14 mouse cellular contexts compared by ENCODE assay signal in the genomic region with DNA sequence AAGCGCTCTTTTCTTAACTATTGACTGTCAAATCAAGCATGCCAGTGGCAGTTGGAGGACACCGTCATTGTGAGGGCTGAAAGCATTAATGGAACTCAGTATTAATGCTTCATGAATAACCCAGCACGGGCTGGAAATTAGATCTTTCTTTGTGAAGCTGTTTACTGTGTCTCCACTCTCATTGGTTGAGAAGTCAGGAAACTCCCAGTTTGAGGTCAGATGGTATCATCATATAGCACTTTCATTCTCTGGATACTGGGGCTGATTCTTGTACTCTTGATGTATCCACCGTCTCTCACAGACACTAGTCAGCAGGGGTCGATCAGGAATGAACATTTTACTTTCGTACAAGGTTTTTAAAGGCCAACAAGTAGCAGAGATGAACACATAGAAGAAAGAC. TPM values are rescaled to one million over a fixed set of nuclear protein-coding genes. Genes with fewer than 3 reads are reported as not detected.
A peak's percentile ranks its signal among the peaks of the same experiment; 100 is the strongest.
DNase-seq lines count a peak whose midpoint lies in the region; ATAC-seq lines count a peak whose summit lies in the region.
"Had no signal": no experiment of that assay in that cellular context is flagged by ENCODE, and none has a peak within 500 bp of the region (broad histone marks: within the 10 kb centered on the region; RNA-seq: fewer than 3 reads in every experiment).

No protein-coding gene starts in this region.

- peak; percentile 86 for ATAC-seq in CD4-positive, CD25-positive, alpha-beta regulatory T cell, adult 4 months
- ATAC-seq in common myeloid progenitor, adult 5-6 weeks (replicated peaks; ENCODE audit: low read depth, poor library complexity, severe bottlenecking), result peak; percentile 12; the same call in 1 of the 2 replicates
- ATAC-seq: forebrain, postnatal 0 days had no signal

- peak; percentile 75 for DNase-seq in CD4-positive helper T cell, adult 2 months (ENCODE audit: low read depth, low spot score)
- peak; percentile 27 for DNase-seq in retina, embryonic 14.5 days (ENCODE audit: low spot score)
- DNase-seq in natural killer cell, adult 2 months (ENCODE audit: low spot score in 2 of 2), result no peak
- no peak for DNase-seq in thymus, postnatal 14 days
- no peak for DNase-seq in urinary bladder, adult 18-20 months (ENCODE audit: low spot score in 2 of 2)
- DNase-seq: adrenal gland, postnatal 10 days; cerebellum, adult 11-12 months; cerebellum, adult 9-10 months; cerebellum, postnatal 25 days; forebrain, postnatal 0 days; gastrocnemius, postnatal 14 days; heart, postnatal 36 days had no signal

RNA-seq across cellular contexts. Expression of gene Camk2d, which starts 54.6 kb away (rescaled TPM):
- 10 to 100 TPM; 62.2 to 75.6 TPM for polyA plus RNA-seq in CD4-positive, CD25-positive, alpha-beta regulatory T cell, adult 4 months (2017; shearing (Covaris generic))
- 16.1 and 31.6 TPM in 2 replicates for total RNA-seq in common myeloid progenitor, adult 5-6 weeks (2017)

Comparison
In these comparisons a context has a peak if more than half of its experiments do, and no peak if none do; other contexts are left out.
1. DNase-seq: peak in CD4-positive helper T cell, adult 2 months (single experiment) and retina, embryonic 14.5 days (single experiment); none in natural killer cell, adult 2 months (0 of 2), thymus, postnatal 14 days (single experiment) and urinary bladder, adult 18-20 months (0 of 2).